Mouse (Mus musculus) thymus, postnatal 25 days (tissue): Measurements from ENCODE around the gene Efcab14.

Experiments used
- DNase-seq: peaks from one replicate; pipeline ENCODE4 v3.0.0; 2022

The Efcab14 gene

GRCm38 (mm10) chr4:115737551-115738041, at the start of gene Efcab14:
Efcab14 (plus strand) TSS chr4:115737744.
- peak; percentile 95 for DNase-seq

- DNase-seq, result no peak
Measured at GRCm38 (mm10) chr4:115701468-115701867, 36.1 kb upstream of the Efcab14 start.

GRCm38 (mm10) chr4:115703927-115704505, 33.5 kb upstream of the Efcab14 start:
- DNase-seq, result no peak

GRCm38 (mm10) chr4:115708974-115709593, 28.5 kb upstream of the Efcab14 start:
- DNase-seq, result no peak

GRCm38 (mm10) chr4:115709792-115710418, 27.6 kb upstream of the Efcab14 start:
- peak; percentile 52 for DNase-seq

GRCm38 (mm10) chr4:115728721-115729120, 8.8 kb upstream of the Efcab14 start:
- DNase-seq, result peak; percentile 32

GRCm38 (mm10) chr4:115731588-115732222, 5.8 kb upstream of the Efcab14 start:
- DNase-seq, result peak; percentile 75

GRCm38 (mm10) chr4:115732223-115732818, 5.2 kb upstream of the Efcab14 start:
- DNase-seq, result no peak

GRCm38 (mm10) chr4:115733746-115734145, 3.8 kb upstream of the Efcab14 start:
- no peak for DNase-seq

- DNase-seq, result no peak
Measured at GRCm38 (mm10) chr4:115734867-115735266, 2.7 kb upstream of the Efcab14 start.

- no peak for DNase-seq
Measured at GRCm38 (mm10) chr4:115738481-115738985, 989 bp downstream of the Efcab14 start.

- no peak for DNase-seq
Measured at GRCm38 (mm10) chr4:115742658-115743057, 5.1 kb downstream of the Efcab14 start.

GRCm38 (mm10) chr4:115743096-115743495, 5.6 kb downstream of the Efcab14 start:
- DNase-seq, result no peak

GRCm38 (mm10) chr4:115748181-115748580, 10.6 kb downstream of the Efcab14 start:
- DNase-seq, result no peak

GRCm38 (mm10) chr4:115749336-115749735, 11.8 kb downstream of the Efcab14 start:
- no peak for DNase-seq

GRCm38 (mm10) chr4:115754101-115754500, 16.6 kb downstream of the Efcab14 start:
- DNase-seq, result no peak

GRCm38 (mm10) chr4:115754851-115755250, 17.3 kb downstream of the Efcab14 start:
- DNase-seq, result no peak

GRCm38 (mm10) chr4:115761206-115761605, 23.7 kb downstream of the Efcab14 start:
- DNase-seq, result no peak

GRCm38 (mm10) chr4:115764581-115764980, 27.0 kb downstream of the Efcab14 start:
- DNase-seq, result no peak

GRCm38 (mm10) chr4:115767647-115768467, 30.3 kb downstream of the Efcab14 start:
- DNase-seq, result no peak

GRCm38 (mm10) chr4:115775056-115775455, 37.5 kb downstream of the Efcab14 start:
- DNase-seq, result no peak

GRCm38 (mm10) chr4:115777627-115778026, 40.1 kb downstream of the Efcab14 start:
- no peak for DNase-seq
